Mouse (Mus musculus): ENCODE data around the gene Ets2. TPM values are rescaled to one million over a fixed set of nuclear protein-coding genes. Genes with fewer than 3 reads are reported as not detected.
A peak's percentile ranks its signal among the peaks of the same experiment; 100 is the strongest.

Ets2 gene
- 22.6 and 24.1 TPM in 2 replicates for polyA plus RNA-seq (2015; fragmentation: Nextera tagmentation; extraction: Ambion mirVana)

GRCm38 (mm10) chr16:95701802-95702561 is at the start of gene Ets2:
TSS of gene Ets2 (plus strand) at chr16:95702075.
- no peaks in the 10 kb centered on the region for H3K27me3 ChIP-seq
- no peaks in the 10 kb centered on the region for H3K9me3 ChIP-seq
- WGBS, result under 1% methylated on average over 53 of the region's 64 CpGs
- peak within 1 kb of the TSS; percentile 95 for H3K27ac ChIP-seq (replicated peaks)
- peaks cover 21% of the 10 kb centered on the region for H3K4me1 ChIP-seq (replicated peaks)
- peak; percentile 95 for ATAC-seq (ENCODE audit: low FRiP score, low read depth)
- H3K9ac ChIP-seq, result peak within 1 kb of the TSS; percentile 77
- peak within 1 kb of the TSS; percentile 70 for H3K4me3 ChIP-seq
- H3K4me2 ChIP-seq, result peak within 1 kb of the TSS; percentile 98
- H3K36me3 ChIP-seq, result no peaks in the 10 kb centered on the region

- 48% methylated on average over 15 of the region's 15 CpGs for WGBS
- ATAC-seq (ENCODE audit: low FRiP score, low read depth), result peak; percentile 83
- Histone ChIP-seq H3K4me1 (replicated peaks) (peaks cover 8% of the 10 kb centered on the region; the same call in 1 of the 2 replicates), H3K27me3 (no peaks in the 10 kb centered on the region), H3K4me2 (peak overlapping the region; percentile 49), H3K9ac (no peak overlapping the region), H3K27ac (replicated peaks) (peak overlapping the region; percentile 82), H3K9me3 (no peaks in the 10 kb centered on the region), H3K4me3 (peak overlapping the region; percentile 27), H3K36me3 (no peaks in the 10 kb centered on the region)
These were observed 47.7 kb upstream of the Ets2 start for GRCm38 (mm10) chr16:95654204-95654611.

GRCm38 (mm10) chr16:95656535-95656934 is 45.3 kb upstream of the Ets2 start:
- H3K36me3 ChIP-seq, result no peaks in the 10 kb centered on the region
- 97% methylated on average over 4 of the region's 4 CpGs for WGBS
- H3K27ac ChIP-seq (replicated peaks), result no peak overlapping the region
- H3K9ac ChIP-seq, result no peak overlapping the region
- no peak overlapping the region for H3K4me2 ChIP-seq
- H3K27me3 ChIP-seq, result no peaks in the 10 kb centered on the region
- H3K4me3 ChIP-seq, result no peak overlapping the region
- H3K9me3 ChIP-seq, result no peaks in the 10 kb centered on the region
- no peak for ATAC-seq (ENCODE audit: low FRiP score, low read depth)
- H3K4me1 ChIP-seq (replicated peaks), result peaks cover 11% of the 10 kb centered on the region; the same call in 1 of the 2 replicates

GRCm38 (mm10) chr16:95657187-95657586 is 44.7 kb upstream of the Ets2 start:
- Histone ChIP-seq H3K4me3 (no peak overlapping the region), H3K27me3 (no peaks in the 10 kb centered on the region), H3K27ac (replicated peaks) (no peak overlapping the region), H3K4me1 (replicated peaks) (peaks cover 11% of the 10 kb centered on the region; the same call in 1 of the 2 replicates), H3K4me2 (no peak overlapping the region), H3K36me3 (no peaks in the 10 kb centered on the region), H3K9ac (no peak overlapping the region), H3K9me3 (no peaks in the 10 kb centered on the region)
- no peak for ATAC-seq (ENCODE audit: low FRiP score, low read depth)
- WGBS, result 98% methylated on average over 5 of the region's 5 CpGs

GRCm38 (mm10) chr16:95657756-95658155 is 44.1 kb upstream of the Ets2 start:
- no peaks in the 10 kb centered on the region for H3K27me3 ChIP-seq
- peaks cover 11% of the 10 kb centered on the region; the same call in 1 of the 2 replicates for H3K4me1 ChIP-seq (replicated peaks)
- ATAC-seq (ENCODE audit: low FRiP score, low read depth), result no peak
- H3K4me3 ChIP-seq, result no peak overlapping the region
- WGBS, result 89% methylated on average over 5 of the region's 5 CpGs
- H3K36me3 ChIP-seq, result no peaks in the 10 kb centered on the region
- H3K4me2 ChIP-seq, result no peak overlapping the region
- H3K9ac ChIP-seq, result no peak overlapping the region
- no peaks in the 10 kb centered on the region for H3K9me3 ChIP-seq
- H3K27ac ChIP-seq (replicated peaks), result no peak overlapping the region

GRCm38 (mm10) chr16:95658836-95659430 is 42.9 kb upstream of the Ets2 start:
- H3K27ac ChIP-seq (replicated peaks), result no peak overlapping the region
- ATAC-seq (ENCODE audit: low FRiP score, low read depth), result no peak
- H3K9me3 ChIP-seq, result no peaks in the 10 kb centered on the region
- no peak overlapping the region for H3K9ac ChIP-seq
- H3K4me1 ChIP-seq (replicated peaks), result peaks cover 7% of the 10 kb centered on the region; the same call in 1 of the 2 replicates
- no peaks in the 10 kb centered on the region for H3K27me3 ChIP-seq
- no peak overlapping the region for H3K4me3 ChIP-seq
- H3K36me3 ChIP-seq, result no peaks in the 10 kb centered on the region
- WGBS, result 66% methylated on average over 5 of the region's 5 CpGs
- H3K4me2 ChIP-seq, result no peak overlapping the region

- Histone ChIP-seq H3K4me2 (no peak overlapping the region), H3K9ac (no peak overlapping the region), H3K9me3 (no peaks in the 10 kb centered on the region), H3K4me1 (replicated peaks) (0 out of 2 replicates have a peak, but pooled peaks cover 6% of the 10 kb centered on the region), H3K36me3 (no peaks in the 10 kb centered on the region), H3K27me3 (no peaks in the 10 kb centered on the region), H3K27ac (replicated peaks) (no peak overlapping the region), H3K4me3 (no peak overlapping the region)
- no peak for ATAC-seq (ENCODE audit: low FRiP score, low read depth)
- 79% methylated on average over 19 of the region's 19 CpGs for WGBS
These were observed 42.4 kb upstream of the Ets2 start for GRCm38 (mm10) chr16:95659461-95659860.

GRCm38 (mm10) chr16:95660909-95661308 is 41.0 kb upstream of the Ets2 start:
- H3K27ac ChIP-seq (replicated peaks), result no peak overlapping the region
- H3K4me2 ChIP-seq, result no peak overlapping the region
- H3K9me3 ChIP-seq, result no peaks in the 10 kb centered on the region
- 0 out of 2 replicates have a peak, but pooled peaks cover 3% of the 10 kb centered on the region for H3K4me1 ChIP-seq (replicated peaks)
- 67% methylated on average over 5 of the region's 5 CpGs for WGBS
- ATAC-seq (ENCODE audit: low FRiP score, low read depth), result peak; percentile 51; the same call in 1 of the 2 replicates
- H3K36me3 ChIP-seq, result no peaks in the 10 kb centered on the region
- no peaks in the 10 kb centered on the region for H3K27me3 ChIP-seq
- H3K9ac ChIP-seq, result no peak overlapping the region
- H3K4me3 ChIP-seq, result no peak overlapping the region

GRCm38 (mm10) chr16:95665472-95666131 is 36.3 kb upstream of the Ets2 start:
- whole genome bisulfite sequencing, result 74% methylated on average over 6 of the region's 6 CpGs
- Histone ChIP-seq H3K4me3 (no peak overlapping the region), H3K9me3 (no peaks in the 10 kb centered on the region), H3K36me3 (no peaks in the 10 kb centered on the region), H3K9ac (no peak overlapping the region), H3K4me1 (replicated peaks) (0 out of 2 replicates have a peak, but pooled peaks cover 3% of the 10 kb centered on the region), H3K4me2 (no peak overlapping the region), H3K27ac (replicated peaks) (no peak overlapping the region), H3K27me3 (no peaks in the 10 kb centered on the region)
- ATAC-seq (ENCODE audit: low FRiP score, low read depth), result no peak

GRCm38 (mm10) chr16:95666288-95666687 is 35.6 kb upstream of the Ets2 start:
- Histone ChIP-seq H3K36me3 (no peaks in the 10 kb centered on the region), H3K9ac (no peak overlapping the region), H3K27ac (replicated peaks) (no peak overlapping the region), H3K4me2 (no peak overlapping the region), H3K4me3 (no peak overlapping the region), H3K27me3 (no peaks in the 10 kb centered on the region), H3K9me3 (no peaks in the 10 kb centered on the region), H3K4me1 (replicated peaks) (no peaks in the 10 kb centered on the region)
- 95% methylated on average over 10 of the region's 10 CpGs for WGBS
- ATAC-seq (ENCODE audit: low FRiP score, low read depth), result no peak

- H3K27ac ChIP-seq (replicated peaks), result no peak overlapping the region
- WGBS, result 78% methylated on average over 11 of the region's 11 CpGs
- H3K4me1 ChIP-seq (replicated peaks), result no peaks in the 10 kb centered on the region
- no peak overlapping the region for H3K4me2 ChIP-seq
- H3K9ac ChIP-seq, result no peak overlapping the region
- no peaks in the 10 kb centered on the region for H3K9me3 ChIP-seq
- no peaks in the 10 kb centered on the region for H3K36me3 ChIP-seq
- H3K27me3 ChIP-seq, result no peaks in the 10 kb centered on the region
- no peak for ATAC-seq (ENCODE audit: low FRiP score, low read depth)
- H3K4me3 ChIP-seq, result no peak overlapping the region
These were observed 34.3 kb upstream of the Ets2 start for GRCm38 (mm10) chr16:95667395-95668150.

All from hindbrain, embryonic 15.5 days (tissue).